ENCODE assay signal across 17 mouse cellular contexts in genomic region chr2:155224721-155225120, GRCm38 (mm10). TPM values are rescaled to one million over a fixed set of nuclear protein-coding genes. Genes with fewer than 3 reads are reported as not detected.
DNase-seq lines count a peak whose midpoint lies in the region; ATAC-seq and TF ChIP-seq lines count a peak whose summit lies in the region.
"Had no signal": no experiment of that assay in that cellular context is flagged by ENCODE, and none has a peak within 500 bp of the region (broad histone marks: within the 10 kb centered on the region; RNA-seq: fewer than 3 reads in every experiment).

No protein-coding gene starts in this region.

- peak; percentile 33; the same call in 1 of the 2 replicates for TF ChIP-seq POLR2A in heart, adult 2 months (IDR thresholded peaks at IDR 0.05; ENCODE audit: insufficient read depth, low read depth, low read length)

- no peak overlapping the region for H3K9ac ChIP-seq in heart, adult 2 months (ENCODE audit: low read depth, low read length)
- H3K9ac ChIP-seq in midbrain, embryonic 11.5 days (ENCODE audit: low read length) = no peak overlapping the region
- H3K9ac ChIP-seq: intestine, embryonic 15.5 days; limb, embryonic 12.5 days; midbrain, embryonic 15.5 days; neural tube, embryonic 12.5 days had no signal

- no peaks in the 10 kb centered on the region for H3K27me3 ChIP-seq in heart, adult 2 months (ENCODE audit: control insufficient read depth, insufficient read depth, low read length)
- H3K27me3 ChIP-seq in midbrain, embryonic 11.5 days (ENCODE audit: control insufficient read depth, insufficient read depth, low read length) = no peaks in the 10 kb centered on the region
- H3K27me3 ChIP-seq: intestine, embryonic 15.5 days; limb, embryonic 12.5 days; midbrain, embryonic 15.5 days; neural tube, embryonic 12.5 days had no signal

- intact Hi-C loops in heart, adult 2 months (cut with DNase I) = no loop called here
- intact Hi-C loops in heart, postnatal 10 days (cut with DNase I) = no loop called here

- no peaks in the 10 kb centered on the region for H3K79me2 ChIP-seq in heart, adult 2 months (replicated peaks; ENCODE audit: control insufficient read depth, insufficient read depth, low read length)

- TF ChIP-seq CTCF in heart, adult 2 months (IDR thresholded peaks at IDR 0.05) = no peak

- no peak overlapping the region for H3K4me3 ChIP-seq in heart, adult 2 months
- no peak overlapping the region for H3K4me3 ChIP-seq in midbrain, embryonic 11.5 days (ENCODE audit: low read depth, low read length)
- H3K4me3 ChIP-seq: intestine, embryonic 15.5 days; limb, embryonic 12.5 days; midbrain, embryonic 15.5 days; neural tube, embryonic 12.5 days had no signal

- peaks cover 8% of the 10 kb centered on the region for H3K4me1 ChIP-seq in heart, adult 2 months (ENCODE audit: control insufficient read depth, insufficient read depth, low read length)
- H3K4me1 ChIP-seq in midbrain, embryonic 11.5 days (ENCODE audit: control insufficient read depth, insufficient read depth, low read length) = no peaks in the 10 kb centered on the region
- H3K4me1 ChIP-seq: intestine, embryonic 15.5 days; limb, embryonic 12.5 days; midbrain, embryonic 15.5 days; neural tube, embryonic 12.5 days had no signal

- peak; percentile 54; the same call in 1 of the 2 replicates for TF ChIP-seq EP300 in heart, adult 2 months (IDR thresholded peaks at IDR 0.05; ENCODE audit: insufficient read depth, low read depth, low read length)

- H3K36me3 ChIP-seq in heart, adult 2 months (ENCODE audit: control insufficient read depth, insufficient read depth, low read length) = peaks cover 23% of the 10 kb centered on the region
- peaks cover 18% of the 10 kb centered on the region; the same call in 1 of the 2 replicates for H3K36me3 ChIP-seq in midbrain, embryonic 11.5 days (ENCODE audit: control insufficient read depth, insufficient read depth, low read length)

- H3K9me3 ChIP-seq in midbrain, embryonic 11.5 days (ENCODE audit: control insufficient read depth, low read length) = no peaks in the 10 kb centered on the region
- H3K9me3 ChIP-seq: intestine, embryonic 15.5 days; limb, embryonic 12.5 days; midbrain, embryonic 15.5 days; neural tube, embryonic 12.5 days had no signal

- WGBS in heart, adult 2 months = 51% methylated on average over 7 of the region's 7 CpGs
- 94% methylated on average over 7 of the region's 7 CpGs for WGBS in midbrain, embryonic 11.5 days

- no peak overlapping the region for H3K4me2 ChIP-seq in midbrain, embryonic 11.5 days
- H3K4me2 ChIP-seq: intestine, embryonic 15.5 days; limb, embryonic 12.5 days; midbrain, embryonic 15.5 days; neural tube, embryonic 12.5 days had no signal

- H3K27ac ChIP-seq in heart, adult 2 months = peak overlapping the region; percentile 70
- H3K27ac ChIP-seq in midbrain, embryonic 11.5 days (ENCODE audit: low read depth, low read length) = no peak overlapping the region
- H3K27ac ChIP-seq: intestine, embryonic 15.5 days; limb, embryonic 12.5 days; midbrain, embryonic 15.5 days; neural tube, embryonic 12.5 days; stomach, postnatal 0 days had no signal

- DNase-seq in adrenal gland, adult 2 months = peak; percentile 45
- no peak for DNase-seq in adrenal gland, adult 8-10 months
- DNase-seq in lung, postnatal 36 days = peak; percentile 10
- no peak for DNase-seq in lung, postnatal 14 days
- DNase-seq in heart, adult 2 months = peak; percentile 38 to 63
- DNase-seq in heart, postnatal 10 days = peak; percentile 66 to 72
- DNase-seq in left cerebral cortex, adult 8-10 months (ENCODE audit: low spot score in 2 of 2) = no peak
- no peak for DNase-seq in midbrain, embryonic 11.5 days (ENCODE audit: low spot score, missing footprints)
- DNase-seq: cerebellum, adult 8-10 months; kidney, postnatal 25 days; layer of hippocampus, postnatal 36 days; retina, postnatal 1 day had no signal

- ATAC-seq in midbrain, embryonic 11.5 days (ENCODE audit: low FRiP score) = no peak
- ATAC-seq: intestine, embryonic 15.5 days; midbrain, embryonic 15.5 days had no signal

RNA-seq across cellular contexts. Expression of gene Dynlrb1, which starts 11.6 kb away (rescaled TPM):
- total RNA-seq in adrenal gland, adult 2 months (2021) = 100 to 1,000 TPM; 292 to 437 TPM
- 164 and 217 TPM in 2 replicates for polyA plus RNA-seq in adrenal gland, adult 2 months (2012; rRNA removed)
- total RNA-seq in adrenal gland, adult 8-10 months (2022) = 100 to 1,000 TPM; 209 to 378 (median 290) TPM
- total RNA-seq in heart, adult 2 months (2021) = 100 to 1,000 TPM; 163 to 165 TPM
- polyA plus RNA-seq in heart, adult 2 months (2012; rRNA removed) = 359 and 543 TPM in 2 replicates
- 100 to 1,000 TPM; 201 to 224 TPM for total RNA-seq in heart, postnatal 10 days (2021)
- 100 to 1,000 TPM; 217 to 305 (median 251) TPM for total RNA-seq in left cerebral cortex, adult 8-10 months (2022)
- 495 and 519 TPM in 2 replicates for polyA plus RNA-seq in midbrain, embryonic 11.5 days (2014; fragmentation: Nextera tagmentation; extraction: Ambion mirVana)

RNA-seq across cellular contexts. Expression of gene Map1lc3a, which starts 51.4 kb away (rescaled TPM):
- total RNA-seq in adrenal gland, adult 2 months (2021) = 100 to 1,000 TPM; 475 to 819 TPM
- 2,934 and 3,400 TPM in 2 replicates for polyA plus RNA-seq in adrenal gland, adult 2 months (2012; rRNA removed)
- total RNA-seq in adrenal gland, adult 8-10 months (2022) = 100 to 1,000 TPM; 298 to 859 (median 554) TPM
- total RNA-seq in heart, adult 2 months (2021) = 100 to 1,000 TPM; 713 to 821 TPM
- polyA plus RNA-seq in heart, adult 2 months (2012; rRNA removed) = 933 and 1,030 TPM in 2 replicates
- total RNA-seq in heart, postnatal 10 days (2021) = 100 to 1,000 TPM; 594 to 650 TPM
- total RNA-seq in left cerebral cortex, adult 8-10 months (2022) = 100 to 1,000 TPM; 303 to 332 (median 311) TPM
- 118 and 130 TPM in 2 replicates for polyA plus RNA-seq in midbrain, embryonic 11.5 days (2014; fragmentation: Nextera tagmentation; extraction: Ambion mirVana)

Comparison
In these comparisons a context has a peak if more than half of its experiments do, and no peak if none do; other contexts are left out.
1. DNase-seq: peak in adrenal gland, adult 2 months (single experiment), lung, postnatal 36 days (single experiment), heart, adult 2 months (2 of 2) and heart, postnatal 10 days (2 of 2); none in adrenal gland, adult 8-10 months (single experiment), lung, postnatal 14 days (single experiment), left cerebral cortex, adult 8-10 months (0 of 2) and midbrain, embryonic 11.5 days (single experiment).